Mouse (Mus musculus): Measurements from ENCODE around the gene Rhbdd2. TPM values are rescaled to one million over a fixed set of nuclear protein-coding genes. Genes with fewer than 3 reads are reported as not detected.

Rhbdd2 gene
- polyA plus RNA-seq (2017; shearing (Covaris generic)), result 31.2 TPM

DNA sequence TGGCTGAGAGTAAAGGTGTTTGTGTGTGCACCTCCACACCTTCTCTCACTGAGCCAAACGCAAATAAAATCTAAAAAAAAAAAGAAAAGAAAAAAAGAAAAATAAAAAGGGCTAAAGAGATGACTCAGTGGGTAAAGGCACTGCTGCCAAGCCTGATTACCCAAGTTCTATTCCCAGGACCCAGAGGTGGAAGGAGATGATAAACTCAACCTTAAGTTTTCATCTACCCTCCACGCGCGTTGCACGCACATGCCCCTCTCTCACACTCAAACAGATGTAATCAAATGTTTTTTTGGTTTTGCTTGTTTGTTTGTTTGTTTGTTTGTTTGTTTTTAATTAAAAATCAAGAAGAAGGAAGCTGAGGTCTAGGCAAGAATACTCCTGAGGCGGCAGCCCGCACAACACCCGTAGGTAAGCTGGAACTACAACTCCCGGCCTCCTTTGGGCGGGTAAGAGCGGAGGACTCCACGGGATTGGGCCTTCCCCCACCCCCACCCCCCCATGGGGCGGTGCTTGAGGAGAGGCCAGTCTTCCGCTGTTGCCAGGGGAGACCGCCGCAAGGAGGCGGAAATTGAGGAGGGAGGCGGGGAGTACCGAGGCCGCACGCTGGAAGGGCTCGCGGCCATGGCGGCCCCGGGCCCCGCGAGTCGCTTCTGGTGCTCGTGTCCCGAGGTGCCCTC, at the start of gene Rhbdd2:
Gene Rhbdd2 (plus strand): TSS at position 502 of the 680 bp plus-strand sequence.

DNA sequence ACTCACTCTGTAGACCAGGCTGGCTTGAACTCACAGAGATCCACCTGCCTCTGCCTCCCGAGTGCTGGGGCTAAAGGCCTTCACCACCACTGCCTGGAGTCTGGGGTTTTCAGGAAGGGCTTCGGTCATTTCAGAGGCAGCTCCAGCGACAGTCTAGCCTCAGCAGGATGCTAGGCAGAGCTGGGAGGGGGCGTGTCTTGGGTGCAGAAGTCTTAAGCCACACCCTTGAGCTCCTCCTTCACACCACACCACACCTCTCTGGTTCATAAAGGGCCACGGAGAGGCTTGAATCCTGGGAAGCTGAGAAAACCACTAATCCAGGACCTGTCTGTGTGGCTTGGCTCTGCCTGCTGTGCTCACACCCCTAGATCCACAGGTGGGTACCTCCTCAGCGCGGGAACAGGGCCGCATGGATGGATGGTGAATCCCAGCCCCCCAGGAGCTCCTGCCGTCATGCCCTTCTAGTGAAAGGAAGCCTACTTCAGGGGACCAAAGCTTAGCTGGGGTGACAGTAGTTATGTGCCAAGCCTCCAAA, 37.4 kb downstream of the Rhbdd2 start, which contains the start of gene Por:
Gene Por (plus strand): TSS at position 293 of the 535 bp plus-strand sequence.

Other genes with a start within 250 kb of the Rhbdd2 start
- 38.3 TPM for gene Pom121, start 238.1 kb upstream of the Rhbdd2 start, polyA plus RNA-seq (2017; shearing (Covaris generic))
- gene Hip1, start 87.5 kb upstream of the Rhbdd2 start, polyA plus RNA-seq (2017; shearing (Covaris generic)), result 4.6 TPM
- not detected for gene Ccl26, start 69.0 kb upstream of the Rhbdd2 start, polyA plus RNA-seq (2017; shearing (Covaris generic))
- gene Ccl24, start 59.6 kb upstream of the Rhbdd2 start, polyA plus RNA-seq (2017; shearing (Covaris generic)), result 0.18 TPM
- 69.4 TPM for gene Por, start 37.4 kb downstream of the Rhbdd2 start, polyA plus RNA-seq (2017; shearing (Covaris generic))
- 53.9 TPM for gene Tmem120a, start 111.8 kb downstream of the Rhbdd2 start, polyA plus RNA-seq (2017; shearing (Covaris generic))
- 0.85 TPM for gene Styxl1, start 145.8 kb downstream of the Rhbdd2 start, polyA plus RNA-seq (2017; shearing (Covaris generic))
- 491 TPM for gene Mdh2, start 145.9 kb downstream of the Rhbdd2 start, polyA plus RNA-seq (2017; shearing (Covaris generic))
- 0.18 TPM for gene Srrm3, start 174.3 kb downstream of the Rhbdd2 start, polyA plus RNA-seq (2017; shearing (Covaris generic))

All from CD4-positive, CD25-positive, alpha-beta regulatory T cell (primary cell).